Mouse (Mus musculus): Measurements from ENCODE around the gene Gm28308.

DNA sequence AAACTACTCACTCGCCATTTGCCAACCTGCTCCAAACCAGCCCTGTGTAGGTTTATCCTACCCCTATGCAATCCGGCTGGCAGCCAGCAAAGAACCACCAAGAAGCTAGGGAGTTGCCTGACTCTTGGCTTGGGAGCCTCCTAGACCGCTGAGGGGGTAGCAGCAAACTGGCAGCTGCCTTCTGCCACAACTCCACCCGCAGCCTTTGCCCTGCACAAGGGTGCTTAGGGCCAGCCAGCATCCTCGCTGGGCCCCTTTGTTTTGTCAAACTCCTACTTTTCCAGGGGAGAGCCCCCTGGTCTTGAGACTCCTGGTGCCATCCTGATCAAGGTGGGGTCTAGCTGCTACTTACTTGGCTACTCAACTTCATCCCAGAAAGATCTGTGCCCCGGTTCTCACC, 28.5 kb downstream of the Gm28308 start:
- TF ChIP-seq POLR2A (IDR thresholded peaks at IDR 0.05; ENCODE audit: insufficient read depth, low read depth, low read length), result no peak
- TF ChIP-seq EP300 (IDR thresholded peaks at IDR 0.05; ENCODE audit: insufficient read depth, low read depth, low read length), result no peak

Data from heart, adult 2 months (tissue).